Mouse (Mus musculus) heart, embryonic 14.5 days (tissue): ENCODE data around the gene Uckl1. TPM values are rescaled to one million over a fixed set of nuclear protein-coding genes. Genes with fewer than 3 reads are reported as not detected.

ENCODE experiments used
- ATAC-seq: fragments of 200-750 bp; cut with Nextera tagmentation; 2 replicates; pipeline ENCODE4 v1.8.0; 2017; ENCODE audit warnings: low read depth, moderate TSS enrichment; ENCODE audit not compliant: insufficient number of reproducible peaks, insufficient read depth, low FRiP score
- H3K27ac ChIP-seq, 2 experiments: fragments of 200-500 bp in 1 of 2; fragments of 300-500 bp in 1 of 2; sonication (generic) in 1 of 2; replicated peaks in 1 of 2; 2 replicates each; pipeline ENCODE4 v1.5.1; 2012 to 2014; ENCODE audit warnings: low read depth in 2 of 2, low read length in 2 of 2, control low read depth in 1 of 2, mild to moderate bottlenecking in 1 of 2, mixed read lengths in 1 of 2; ENCODE audit not compliant: control insufficient read depth in 1 of 2, insufficient read depth in 1 of 2
- H3K27me3 ChIP-seq: fragments of 300-500 bp; sonication (generic); 2 replicates; pipeline ENCODE4 v1.6.1; 2014; ENCODE audit warnings: mild to moderate bottlenecking, low read length, control low read depth; ENCODE audit not compliant: control insufficient read depth, insufficient read depth
- H3K36me3 ChIP-seq: fragments of 300-500 bp; sonication (generic); 2 replicates; pipeline ENCODE4 v1.6.1; 2014; ENCODE audit warnings: mild to moderate bottlenecking, control low read depth, low read length, mixed read lengths; ENCODE audit not compliant: control insufficient read depth, insufficient read depth
- H3K4me1 ChIP-seq, 2 experiments: fragments of 200-500 bp in 1 of 2; fragments of 300-500 bp in 1 of 2; sonication (generic) in 1 of 2; 2 replicates each; pipeline ENCODE4 v1.6.1; 2012 to 2014; ENCODE audit warnings: low read length in 2 of 2, control low read depth in 1 of 2, mixed read lengths in 1 of 2; ENCODE audit not compliant: control insufficient read depth in 2 of 2, insufficient read depth in 2 of 2
- H3K4me2 ChIP-seq: fragments of 300-500 bp; sonication (generic); 2 replicates; pipeline ENCODE4 v1.6.1; 2014; ENCODE audit warnings: mild to moderate bottlenecking, low read length
- H3K4me3 ChIP-seq, 2 experiments: fragments of 200-500 bp in 1 of 2; fragments of 300-500 bp in 1 of 2; sonication (generic) in 1 of 2; 2 replicates each; pipeline ENCODE4 v1.5.1; 2012 to 2014; ENCODE audit warnings: low read length in 2 of 2, mild to moderate bottlenecking in 2 of 2, control low read depth in 1 of 2, low read depth in 1 of 2, moderate library complexity in 1 of 2; ENCODE audit not compliant: control insufficient read depth in 1 of 2, insufficient read depth in 1 of 2
- H3K9ac ChIP-seq: fragments of 300-500 bp; sonication (generic); 2 replicates; pipeline ENCODE4 v1.6.1; 2014; ENCODE audit warnings: mild to moderate bottlenecking, low read length
- H3K9me3 ChIP-seq: fragments of 300-500 bp; sonication (generic); 2 replicates; pipeline ENCODE4 v1.6.1; 2016; ENCODE audit warnings: low read length, control low read depth; ENCODE audit not compliant: control insufficient read depth
- WGBS: fragments of 180-500 bp; shearing (Covaris S2); extraction: QIAGEN DNeasy Blood & Tissue Kit; methylation state at CpG from one replicate; pipeline ENCODE4 v1.1.7; 2014; 5-methylcytosine and 5-hydroxymethylcytosine counted together
- polyA plus RNA-seq: library from polyadenylated mRNA; unstranded; fragments of >200 nt; fragmentation: Nextera tagmentation; extraction: Ambion mirVana; gene quantifications from 2 replicates; pipeline ENCODE4 v1.2.1, GENCODE M21; 2014

Gene Uckl1
- polyA plus RNA-seq, 1 experiment from 2014 or later: 72.1 TPM

DNA sequence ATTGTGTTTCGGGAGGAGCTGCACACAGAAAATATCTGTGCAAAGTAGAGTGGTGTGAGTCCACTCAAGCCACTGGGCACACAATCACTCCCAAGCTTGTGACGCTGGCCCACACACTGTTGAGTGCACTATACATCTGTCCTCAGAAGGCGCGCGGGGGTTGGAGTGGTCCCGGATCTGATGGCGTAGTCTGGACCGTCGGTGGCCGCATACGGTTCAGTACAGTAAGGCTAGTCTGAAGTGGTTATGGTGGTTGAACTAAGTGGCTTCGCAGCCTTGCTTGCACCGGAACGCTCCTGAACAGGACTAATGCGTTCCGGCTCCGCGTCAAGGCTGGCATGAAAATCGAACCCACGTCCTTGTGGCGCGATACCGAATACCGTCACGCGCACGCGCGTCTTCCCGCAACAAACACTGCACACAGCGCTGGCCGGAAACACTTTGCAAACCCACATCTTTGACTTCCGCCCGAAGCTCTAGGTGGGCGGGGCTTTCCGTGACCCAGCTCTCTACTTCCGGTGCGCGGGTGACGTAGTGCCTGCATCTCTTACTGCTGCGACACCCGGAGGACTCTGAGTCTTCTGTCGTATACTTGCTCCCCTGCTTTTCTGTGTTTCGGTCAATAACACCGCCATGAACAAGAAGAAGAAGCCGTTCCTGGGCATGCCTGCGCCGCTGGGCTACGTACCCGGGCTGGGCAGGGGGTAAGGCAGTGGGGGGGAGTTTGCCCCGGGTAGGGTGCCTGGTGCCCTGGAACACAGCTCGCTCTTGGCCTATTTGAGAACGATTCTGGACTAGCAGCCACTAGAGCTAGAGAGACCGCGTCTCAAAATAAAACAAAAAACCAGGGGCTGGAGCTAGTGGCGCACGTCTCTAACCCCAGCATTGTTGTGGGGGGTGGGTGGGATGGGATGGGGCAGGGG lies 16.4 kb upstream of the Uckl1 start:
- 2% methylated on average over 57 of the region's 57 CpGs for WGBS
- Histone ChIP-seq H3K9ac (peak overlapping the region; percentile 94), H3K36me3 (no peaks in the 10 kb centered on the region), H3K27me3 (no peaks in the 10 kb centered on the region), H3K9me3 (no peaks in the 10 kb centered on the region), H3K27ac (peak overlapping the region; percentile 80 to 86), H3K4me1 (peaks cover 4 to 17% of the 10 kb centered on the region in 2 experiments), H3K4me2 (peak overlapping the region; percentile 86), H3K4me3 (peak overlapping the region; percentile 85 to 96)
- peak; percentile 87 for ATAC-seq

DNA sequence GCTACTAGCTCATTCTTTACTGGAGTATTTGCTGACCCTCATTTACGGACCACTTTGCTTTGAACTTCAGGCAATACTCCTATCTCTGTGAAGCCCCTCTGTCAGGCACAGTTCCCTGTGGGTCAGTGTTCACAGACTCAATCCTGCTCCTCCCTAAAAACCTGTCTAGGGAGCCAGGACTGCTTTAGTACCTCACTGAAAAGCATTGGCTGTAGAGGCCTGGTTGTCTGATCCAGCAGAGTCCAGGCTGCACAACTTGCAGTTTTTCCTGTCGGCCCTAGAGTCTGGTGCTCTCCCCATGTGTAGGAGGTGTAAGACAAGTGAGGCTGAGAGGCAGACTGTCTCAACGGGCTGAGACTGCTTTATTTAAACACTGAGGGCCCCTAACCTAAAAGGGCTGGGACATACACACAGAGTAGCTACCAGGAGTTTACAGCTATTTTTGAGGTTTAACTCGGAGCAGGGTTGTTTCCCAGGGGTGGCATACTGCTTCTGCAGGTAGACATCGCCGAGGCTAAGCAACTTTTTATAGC lies 15.6 kb upstream of the Uckl1 start:
- Histone ChIP-seq H3K27me3 (no peaks in the 10 kb centered on the region), H3K9me3 (no peaks in the 10 kb centered on the region)
- WGBS: 65% methylated on average over 6 of the region's 6 CpGs

DNA sequence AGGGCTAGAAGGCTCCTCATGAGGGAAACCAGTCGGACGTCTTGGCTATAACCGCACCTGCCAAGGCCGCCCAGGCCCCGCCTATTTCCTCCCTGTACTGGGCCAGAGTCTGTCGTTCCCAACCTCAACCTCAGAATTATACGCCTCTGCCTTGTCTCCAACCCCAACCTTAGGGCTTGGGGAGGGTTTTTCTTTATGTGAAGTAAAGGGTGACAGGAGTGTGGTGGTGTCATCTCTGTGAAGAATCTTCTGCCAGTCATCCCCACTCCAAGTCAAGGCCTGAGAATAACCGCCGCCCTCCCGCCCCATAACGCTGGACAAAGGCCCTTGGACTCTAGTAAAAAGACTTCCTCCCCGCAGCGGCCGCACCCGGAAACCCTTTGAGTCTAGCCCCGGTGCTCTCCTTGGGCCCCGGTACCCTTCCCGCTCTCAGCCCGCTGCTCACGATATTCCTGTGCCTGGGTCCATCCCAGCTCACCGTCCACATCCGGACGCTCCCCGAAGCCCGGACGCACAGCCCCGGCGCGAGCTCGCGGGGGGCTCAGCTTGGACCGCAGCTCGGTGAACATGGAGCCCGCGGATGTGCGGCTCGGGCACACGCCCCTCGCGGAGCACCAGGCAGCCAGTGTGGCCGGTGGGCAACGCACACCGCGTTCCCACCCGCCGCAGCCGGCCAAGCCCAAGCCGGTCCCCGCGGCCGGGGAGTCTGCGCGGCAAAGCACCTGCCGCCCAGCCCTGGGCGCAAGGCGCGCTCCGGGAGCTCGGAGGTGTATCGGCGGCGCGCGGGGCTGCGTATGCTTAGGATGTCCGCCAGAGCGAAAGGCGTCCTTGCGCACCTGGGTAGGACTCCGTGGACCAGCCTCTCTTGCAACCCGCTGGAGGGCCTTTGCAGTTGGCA lies 14.0 kb upstream of the Uckl1 start, which contains the start of gene Samd10:
TSS of gene Samd10 (minus strand) at position 759 of the 898 bp plus-strand sequence.
- no peaks in the 10 kb centered on the region for H3K9me3 ChIP-seq
- H3K9ac ChIP-seq: peak within 1 kb of the TSS; percentile 84
- peak within 1 kb of the TSS in 1 of 2 experiments; percentile 35; a peak in 2 of 4 replicates for H3K27ac ChIP-seq
- H3K4me2 ChIP-seq: peak within 1 kb of the TSS; percentile 94
- ATAC-seq: peak; percentile 18; the same call in 1 of the 2 replicates
- H3K4me1 ChIP-seq: peaks cover 4 to 17% of the 10 kb centered on the region in 2 experiments
- H3K4me3 ChIP-seq: peak within 1 kb of the TSS; percentile 81 to 84
- 4% methylated on average over 71 of the region's 71 CpGs for WGBS
- no peaks in the 10 kb centered on the region for H3K27me3 ChIP-seq
- H3K36me3 ChIP-seq: no peaks in the 10 kb centered on the region

More for the DNA sequence above, 15.6 kb upstream of the Uckl1 start:
- Histone ChIP-seq H3K27ac (peak overlapping the region in 1 of 2 experiments; percentile 80; a peak in 2 of 4 replicates), H3K9ac (peak overlapping the region; percentile 94), H3K36me3 (no peaks in the 10 kb centered on the region), H3K4me2 (peak overlapping the region; percentile 86), H3K4me1 (peaks cover 4 to 17% of the 10 kb centered on the region in 2 experiments), H3K4me3 (peak overlapping the region; percentile 85 to 96; a peak in 3 of 4 replicates)
- ATAC-seq: no peak

DNA sequence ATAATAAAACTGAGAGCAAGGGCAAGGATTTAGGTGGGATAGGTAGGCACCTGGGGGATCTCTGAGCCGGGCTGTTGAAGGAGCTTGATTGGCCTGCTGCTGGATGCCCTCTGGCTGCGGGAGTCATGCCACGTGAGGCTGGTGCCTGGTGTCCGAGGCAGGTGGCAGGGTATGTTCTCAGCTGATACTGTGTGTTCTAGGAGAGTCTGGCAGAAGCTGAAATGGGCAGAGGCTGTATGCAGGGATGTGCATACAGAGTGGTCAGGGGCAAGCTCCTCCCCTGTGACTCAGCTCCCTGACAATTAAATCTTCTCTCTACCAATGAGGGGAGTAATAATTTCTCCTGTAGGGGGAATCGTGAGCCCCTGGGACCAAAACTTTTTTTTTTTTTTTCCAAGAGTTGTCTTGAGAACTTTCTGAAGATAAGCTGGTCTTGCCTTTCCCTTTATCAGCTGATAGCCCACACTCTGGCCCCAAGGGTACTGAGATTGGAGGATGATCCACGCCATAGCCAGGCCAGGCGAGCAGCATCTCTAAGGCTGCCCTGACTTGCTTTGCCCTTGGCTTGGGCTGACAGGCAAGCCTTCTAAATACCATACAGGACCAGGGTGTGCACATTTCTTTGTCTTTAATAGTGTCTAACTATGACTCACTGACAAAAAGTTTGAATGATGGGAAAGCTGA lies 12.8 kb upstream of the Uckl1 start:
- Histone ChIP-seq H3K9ac (no peak overlapping the region), H3K9me3 (no peaks in the 10 kb centered on the region), H3K36me3 (no peaks in the 10 kb centered on the region), H3K27me3 (no peaks in the 10 kb centered on the region), H3K4me3 (no peak overlapping the region), H3K4me2 (no peak overlapping the region), H3K27ac (no peak overlapping the region), H3K4me1 (peaks cover 4 to 21% of the 10 kb centered on the region in 2 experiments)
- 61% methylated on average over 7 of the region's 7 CpGs for WGBS
- no peak for ATAC-seq

DNA sequence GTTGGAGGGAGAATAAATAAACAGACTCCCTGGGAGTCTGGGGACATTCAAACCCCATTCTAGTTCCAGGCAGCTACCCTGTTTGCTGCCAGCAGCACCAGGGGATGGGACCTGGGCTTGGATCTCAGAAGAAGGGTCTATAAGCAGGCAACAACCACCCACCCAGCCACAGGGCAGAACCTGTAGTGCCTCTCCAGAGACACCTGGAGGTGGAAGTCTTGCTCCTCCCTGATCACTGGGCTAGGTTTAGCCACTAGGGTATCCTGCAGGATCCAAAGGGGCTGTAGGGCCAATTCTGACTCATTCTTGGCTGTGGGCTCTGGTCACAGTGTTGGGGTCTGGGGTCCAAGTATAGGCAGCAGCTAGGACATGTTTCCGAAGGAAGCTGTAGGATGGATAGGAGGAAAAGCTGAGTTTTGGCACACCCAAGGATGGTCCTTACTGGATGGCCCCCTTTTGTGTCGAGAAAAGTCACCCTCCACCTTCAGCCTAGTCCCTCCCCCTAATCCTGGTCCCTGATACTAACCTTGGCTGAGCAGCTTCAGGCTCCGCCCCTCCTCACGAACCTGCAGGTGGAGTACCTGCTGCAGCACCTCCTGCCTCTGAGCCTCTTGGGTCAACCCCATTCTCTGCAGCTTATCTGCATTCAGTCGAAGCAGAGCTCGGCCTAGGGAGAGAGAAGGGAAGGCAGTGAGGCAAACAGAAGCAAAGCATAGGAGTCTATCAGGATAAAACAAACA lies 11.7 kb upstream of the Uckl1 start:
- 49% methylated on average over 6 of the region's 6 CpGs for WGBS
- H3K9me3 ChIP-seq: no peaks in the 10 kb centered on the region
- no peaks in the 10 kb centered on the region for H3K27me3 ChIP-seq
- H3K4me1 ChIP-seq: peaks cover 7 to 19% of the 10 kb centered on the region in 2 experiments
- no peak overlapping the region for H3K4me3 ChIP-seq
- H3K9ac ChIP-seq: no peak overlapping the region
- no peaks in the 10 kb centered on the region for H3K36me3 ChIP-seq
- ATAC-seq: no peak
- H3K27ac ChIP-seq: no peak overlapping the region
- no peak overlapping the region for H3K4me2 ChIP-seq

DNA sequence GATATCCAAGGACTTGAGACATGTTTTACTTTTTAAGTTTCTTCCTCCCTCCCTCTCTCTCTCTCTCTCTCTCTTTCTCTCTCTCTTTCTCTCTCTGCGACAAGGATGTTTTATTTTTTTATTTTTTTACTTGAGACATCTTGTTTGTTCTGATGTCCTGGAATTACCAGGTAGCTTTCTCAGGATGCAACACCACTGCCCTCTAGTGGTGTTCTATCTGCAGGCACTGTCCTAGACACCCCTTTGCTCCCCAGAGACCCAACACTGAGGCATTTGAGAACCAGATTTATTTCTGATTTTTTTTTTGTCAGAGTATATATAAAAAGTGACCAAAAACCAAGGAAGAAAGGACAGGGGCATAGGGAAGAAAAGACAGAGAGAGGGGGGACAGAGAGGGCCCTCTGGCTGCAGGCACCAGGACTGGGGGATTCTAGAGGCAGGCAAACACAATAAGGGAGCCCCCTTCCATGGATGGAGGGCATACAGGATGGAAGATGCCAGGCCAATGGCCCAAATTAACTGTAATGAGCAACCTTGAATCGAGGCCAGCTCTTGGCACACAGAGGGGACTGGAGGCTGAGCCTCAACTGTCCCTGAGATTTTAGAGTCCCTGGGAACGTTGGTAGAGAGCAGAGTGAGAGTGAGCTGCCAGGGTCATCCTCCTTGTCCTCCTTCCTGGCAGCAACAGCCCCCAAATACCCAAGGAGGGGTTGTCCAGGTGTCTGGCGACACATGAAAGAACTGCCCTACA lies 10.4 kb upstream of the Uckl1 start:
- peaks cover 4 to 21% of the 10 kb centered on the region in 2 experiments; a peak in 3 of 4 replicates for H3K4me1 ChIP-seq
- no peaks in the 10 kb centered on the region for H3K27me3 ChIP-seq
- H3K27ac ChIP-seq: no peak overlapping the region
- H3K9ac ChIP-seq: no peak overlapping the region
- no peak for ATAC-seq
- H3K36me3 ChIP-seq: peaks cover 5% of the 10 kb centered on the region
- no peak overlapping the region for H3K4me2 ChIP-seq
- 78% methylated on average over 4 of the region's 4 CpGs for WGBS
- no peak overlapping the region for H3K4me3 ChIP-seq
- no peaks in the 10 kb centered on the region for H3K9me3 ChIP-seq
